Mouse (Mus musculus) hindbrain, embryonic 11.5 days (tissue): ENCODE data around the gene Alox12e. TPM values are rescaled to one million over a fixed set of nuclear protein-coding genes. Genes with fewer than 3 reads are reported as not detected.
"Not testable (repeated sequence)": the region's sequence is repeated elsewhere in the genome, so short reads cannot be mapped to it uniquely, and the experiment has no call there.

Source experiments
- ATAC-seq: fragments of 200-750 bp; cut with Nextera tagmentation; 2 replicates; pipeline ENCODE4 v1.8.0; 2017; ENCODE audit warnings: mild to moderate bottlenecking, moderate TSS enrichment, moderate library complexity; ENCODE audit not compliant: low FRiP score
- DNase-seq: peaks from one replicate; pipeline ENCODE4 v3.0.0-alpha.2; 2015; ENCODE audit warnings: low spot score
- H3K27ac ChIP-seq: fragments of 300-500 bp; sonication (generic); 2 replicates; pipeline ENCODE4 v1.5.1; 2014; ENCODE audit warnings: mild to moderate bottlenecking, low read depth, low read length
- H3K27me3 ChIP-seq: fragments of 300-500 bp; sonication (generic); 2 replicates; pipeline ENCODE4 v1.6.1; 2014; ENCODE audit warnings: mild to moderate bottlenecking, low read length, moderate library complexity, mixed read lengths; ENCODE audit not compliant: control insufficient read depth, insufficient read depth
- H3K36me3 ChIP-seq: fragments of 300-500 bp; sonication (generic); 2 replicates; pipeline ENCODE4 v1.6.1; 2014; ENCODE audit warnings: mild to moderate bottlenecking, low read length, moderate library complexity, mixed read lengths; ENCODE audit not compliant: control insufficient read depth, insufficient read depth
- H3K4me1 ChIP-seq: fragments of 300-500 bp; sonication (generic); replicated peaks from 2 replicates; pipeline ENCODE4 v1.6.1; 2014; ENCODE audit warnings: low read length, mixed read lengths; ENCODE audit not compliant: control insufficient read depth, insufficient read depth
- H3K4me2 ChIP-seq: fragments of 300-500 bp; sonication (generic); replicated peaks from 2 replicates; pipeline ENCODE4 v1.6.1; 2014; ENCODE audit warnings: mild to moderate bottlenecking, low read depth, low read length
- H3K4me3 ChIP-seq: fragments of 300-500 bp; sonication (generic); 2 replicates; pipeline ENCODE4 v1.5.1; 2014; ENCODE audit warnings: low read depth, low read length
- H3K9ac ChIP-seq: fragments of 300-500 bp; sonication (generic); 2 replicates; pipeline ENCODE4 v1.6.1; 2014; ENCODE audit warnings: low read depth, low read length
- H3K9me3 ChIP-seq: fragments of 300-500 bp; sonication (generic); 2 replicates; pipeline ENCODE4 v1.6.1; 2016; ENCODE audit warnings: low read length; ENCODE audit not compliant: control insufficient read depth
- WGBS: fragments of 180-500 bp; shearing (Covaris S2); extraction: QIAGEN DNeasy Blood & Tissue Kit; methylation state at CpG from one replicate; pipeline ENCODE4 v1.1.7; 2014; 5-methylcytosine and 5-hydroxymethylcytosine counted together
- polyA plus RNA-seq: library from polyadenylated mRNA; unstranded; fragments of >200 nt; fragmentation: Nextera tagmentation; extraction: Ambion mirVana; gene quantifications from 2 replicates; pipeline ENCODE4 v1.2.1, GENCODE M21; 2014

The Alox12e gene
- polyA plus RNA-seq: not detected in 2 replicates

GRCm38 (mm10) chr11:70322528-70322927 is at the start of gene Alox12e:
Gene Alox12e (minus strand): TSS chr11:70322628.
- H3K27ac ChIP-seq: no peak within 1 kb of the TSS
- H3K4me2 ChIP-seq: no peak within 1 kb of the TSS
- no peaks in the 10 kb centered on the region for H3K9me3 ChIP-seq
- no peak for DNase-seq
- H3K9ac ChIP-seq: no peak within 1 kb of the TSS
- H3K4me1 ChIP-seq: no peaks in the 10 kb centered on the region
- no peak within 1 kb of the TSS; the same call in 1 of the 2 replicates for H3K4me3 ChIP-seq
- 27% methylated on average over 7 of the region's 7 CpGs for WGBS
- ATAC-seq: no peak
- peaks cover 21% of the 10 kb centered on the region for H3K27me3 ChIP-seq
- H3K36me3 ChIP-seq: no peaks in the 10 kb centered on the region

GRCm38 (mm10) chr11:70368626-70369025 is 46.2 kb upstream of the Alox12e start:
- H3K9me3 ChIP-seq, H3K27me3 ChIP-seq, DNase-seq, H3K9ac ChIP-seq, H3K4me2 ChIP-seq, H3K4me1 ChIP-seq, H3K27ac ChIP-seq, H3K36me3 ChIP-seq, ATAC-seq, H3K4me3 ChIP-seq: not testable (repeated sequence)
- WGBS: 76% methylated on average over 2 of the region's 2 CpGs

- not testable (repeated sequence) for H3K4me3 ChIP-seq, H3K27ac ChIP-seq, H3K4me1 ChIP-seq, DNase-seq, H3K9ac ChIP-seq, ATAC-seq, H3K9me3 ChIP-seq, H3K36me3 ChIP-seq, H3K4me2 ChIP-seq, H3K27me3 ChIP-seq
- WGBS: 92% methylated on average over 6 of the region's 6 CpGs
Measured at GRCm38 (mm10) chr11:70367701-70368100, 45.3 kb upstream of the Alox12e start.

- 2% methylated on average over 19 of the region's 19 CpGs for WGBS
- Histone ChIP-seq H3K4me2 (peak within 1 kb of the TSS; percentile 51), H3K9me3 (no peaks in the 10 kb centered on the region), H3K36me3 (no peaks in the 10 kb centered on the region), H3K4me1 (no peaks in the 10 kb centered on the region), H3K4me3 (peak within 1 kb of the TSS; percentile 23), H3K27ac (no peak within 1 kb of the TSS), H3K9ac (no peak within 1 kb of the TSS), H3K27me3 (peaks cover 21% of the 10 kb centered on the region)
- DNase-seq (peak; percentile 31), ATAC-seq (no peak)
Measured at GRCm38 (mm10) chr11:70351868-70352267, 29.4 kb upstream of the Alox12e start, which contains the start of gene Alox15. Gene Alox15 (minus strand): TSS chr11:70352031.

- DNase-seq (no peak), ATAC-seq (no peak)
- Histone ChIP-seq H3K9me3 (no peaks in the 10 kb centered on the region), H3K27ac (no peak overlapping the region), H3K4me1 (no peaks in the 10 kb centered on the region), H3K4me3 (no peak overlapping the region), H3K36me3 (no peaks in the 10 kb centered on the region), H3K9ac (no peak overlapping the region), H3K27me3 (peaks cover 21% of the 10 kb centered on the region), H3K4me2 (no peak overlapping the region)
- 92% methylated on average over 9 of the region's 9 CpGs for WGBS
Measured at GRCm38 (mm10) chr11:70348630-70349029, 26.2 kb upstream of the Alox12e start.

- Histone ChIP-seq H3K27me3 (peaks cover 21% of the 10 kb centered on the region), H3K4me1 (no peaks in the 10 kb centered on the region), H3K4me3 (no peak overlapping the region), H3K9ac (no peak overlapping the region), H3K9me3 (no peaks in the 10 kb centered on the region), H3K27ac (no peak overlapping the region), H3K36me3 (no peaks in the 10 kb centered on the region), H3K4me2 (no peak overlapping the region)
- no peak for DNase-seq
- no peak for ATAC-seq
- 84% methylated on average over 10 of the region's 10 CpGs for WGBS
Measured at GRCm38 (mm10) chr11:70347861-70348260, 25.4 kb upstream of the Alox12e start.

GRCm38 (mm10) chr11:70345546-70345945 is 23.1 kb upstream of the Alox12e start:
- H3K9me3 ChIP-seq: no peaks in the 10 kb centered on the region
- no peak overlapping the region for H3K27ac ChIP-seq
- no peaks in the 10 kb centered on the region for H3K4me1 ChIP-seq
- ATAC-seq: no peak
- no peak overlapping the region for H3K4me2 ChIP-seq
- H3K9ac ChIP-seq: no peak overlapping the region
- 94% methylated on average over 8 of the region's 8 CpGs for WGBS
- H3K4me3 ChIP-seq: no peak overlapping the region
- peaks cover 6% of the 10 kb centered on the region for H3K27me3 ChIP-seq
- H3K36me3 ChIP-seq: no peaks in the 10 kb centered on the region
- DNase-seq: no peak

DNA sequence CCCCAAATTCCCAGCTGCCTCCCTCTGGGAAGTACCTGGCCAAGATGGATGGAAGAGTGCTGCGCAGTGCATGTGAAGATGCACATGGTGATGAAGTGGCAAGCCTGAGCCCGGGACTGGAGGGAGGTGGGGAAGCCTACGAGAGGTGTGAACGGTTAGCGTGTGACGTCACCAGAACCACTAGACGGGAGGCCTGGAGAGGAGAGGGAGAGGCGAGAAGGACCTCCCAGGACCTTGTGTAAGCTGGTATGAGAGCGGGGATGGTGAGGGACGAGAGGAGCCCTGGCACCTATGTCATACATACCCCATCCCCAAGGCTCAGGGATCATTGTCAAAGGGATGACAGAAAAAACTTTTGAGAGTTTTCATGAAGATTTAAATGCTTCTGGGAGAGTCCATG is 22.6 kb upstream of the Alox12e start:
- no peak overlapping the region for H3K4me3 ChIP-seq
- no peaks in the 10 kb centered on the region for H3K36me3 ChIP-seq

GRCm38 (mm10) chr11:70339481-70339880 is 17.1 kb upstream of the Alox12e start:
- H3K4me3 ChIP-seq: no peak overlapping the region
- no peak overlapping the region for H3K27ac ChIP-seq
- DNase-seq (no peak), ATAC-seq (no peak)
- no peaks in the 10 kb centered on the region for H3K4me1 ChIP-seq
- H3K36me3 ChIP-seq: no peaks in the 10 kb centered on the region
- no peaks in the 10 kb centered on the region for H3K27me3 ChIP-seq
- no peak overlapping the region for H3K4me2 ChIP-seq
- no peaks in the 10 kb centered on the region for H3K9me3 ChIP-seq
- H3K9ac ChIP-seq: no peak overlapping the region
- 28% methylated on average over 7 of the region's 7 CpGs for WGBS

More for the DNA sequence above, 22.6 kb upstream of the Alox12e start:
- no peaks in the 10 kb centered on the region for H3K4me1 ChIP-seq
- H3K9ac ChIP-seq: no peak overlapping the region
- WGBS: 82% methylated on average over 10 of the region's 10 CpGs
- no peaks in the 10 kb centered on the region for H3K9me3 ChIP-seq
- H3K27ac ChIP-seq: no peak overlapping the region
- no peak overlapping the region for H3K4me2 ChIP-seq
- DNase-seq: no peak
- no peak for ATAC-seq
- H3K27me3 ChIP-seq: peaks cover 1% of the 10 kb centered on the region; the same call in 1 of the 2 replicates
